Mouse (Mus musculus) urinary bladder, postnatal 10 days (tissue): ENCODE data around the gene Hhat.

Experiments
- DNase-seq: peaks from one replicate; pipeline ENCODE4 v3.0.0; 2022; ENCODE audit warnings: low spot score

Gene Hhat

GRCm38 (mm10) chr1:192785046-192785961, 14.3 kb upstream of the Hhat start:
- DNase-seq, result no peak

GRCm38 (mm10) chr1:192784374-192784773, 13.4 kb upstream of the Hhat start:
- DNase-seq, result no peak

GRCm38 (mm10) chr1:192781256-192781655, 10.2 kb upstream of the Hhat start:
- DNase-seq, result no peak

- no peak for DNase-seq
Observed at GRCm38 (mm10) chr1:192778869-192779514, 8.0 kb upstream of the Hhat start.

- DNase-seq, result no peak
Observed at GRCm38 (mm10) chr1:192778206-192778605, 7.2 kb upstream of the Hhat start.

- no peak for DNase-seq
Observed at GRCm38 (mm10) chr1:192770130-192770494, 911 bp downstream of the Hhat start.

GRCm38 (mm10) chr1:192765531-192765930, 5.5 kb downstream of the Hhat start:
- no peak for DNase-seq

GRCm38 (mm10) chr1:192764547-192764946, 6.5 kb downstream of the Hhat start:
- no peak for DNase-seq

- no peak for DNase-seq
Observed at GRCm38 (mm10) chr1:192762946-192763933, 7.8 kb downstream of the Hhat start.

GRCm38 (mm10) chr1:192756674-192757073, 14.3 kb downstream of the Hhat start:
- DNase-seq, result no peak

- no peak for DNase-seq
Observed at GRCm38 (mm10) chr1:192755685-192756606, 15.1 kb downstream of the Hhat start.

GRCm38 (mm10) chr1:192755246-192755645, 15.8 kb downstream of the Hhat start:
- no peak for DNase-seq

GRCm38 (mm10) chr1:192754268-192754667, 16.8 kb downstream of the Hhat start:
- DNase-seq, result no peak

- no peak for DNase-seq
Observed at GRCm38 (mm10) chr1:192752659-192753601, 18.1 kb downstream of the Hhat start.

- no peak for DNase-seq
Observed at GRCm38 (mm10) chr1:192750042-192750437, 21.0 kb downstream of the Hhat start.

GRCm38 (mm10) chr1:192749270-192750041, 21.6 kb downstream of the Hhat start:
- DNase-seq, result no peak

GRCm38 (mm10) chr1:192746201-192746600, 24.8 kb downstream of the Hhat start:
- DNase-seq, result no peak

- DNase-seq, result no peak
Observed at GRCm38 (mm10) chr1:192745240-192746101, 25.6 kb downstream of the Hhat start.
